Mouse (Mus musculus) B cell, adult (primary cell): ENCODE data around the gene 1700034J05Rik. TPM values are rescaled to one million over a fixed set of nuclear protein-coding genes. Genes with fewer than 3 reads are reported as not detected.

Source experiments
- total RNA-seq: library from RNA; stranded (reverse); gene quantifications from 4 replicates; pipeline ENCODE4 v1.2.4, GENCODE M21; 2023; ENCODE audit not compliant: inconsistent age

The 1700034J05Rik gene
- not detected in 4 replicates for total RNA-seq

GRCm38 (mm10) chr6:146954258-146954657 lies at the start of gene 1700034J05Rik:
TSS of gene 1700034J05Rik (minus strand) at chr6:146954422.

Other genes starting within 250 kb of the 1700034J05Rik start
- 14.9 to 20.0 TPM (median 16.5 TPM) in 4 replicates for gene Stk38l, start 229.4 kb downstream of the 1700034J05Rik start, total RNA-seq
- not detected in 4 replicates for gene Arntl2, start 158.4 kb downstream of the 1700034J05Rik start, total RNA-seq
- gene Smco2, start 104.3 kb downstream of the 1700034J05Rik start, total RNA-seq = not detected in 4 replicates
- gene Ppfibp1, start 65.9 kb downstream of the 1700034J05Rik start, total RNA-seq = 9.1 to 11.4 TPM (median 10.4 TPM) in 4 replicates
- 0.30 to 1.1 TPM (median 0.64 TPM) in 3 of 4 replicates, not detected in the other for gene Rep15, start 78.2 kb upstream of the 1700034J05Rik start, total RNA-seq
- 37.5 to 53.8 TPM (median 42.0 TPM) in 4 replicates for gene Mrps35, start 88.3 kb upstream of the 1700034J05Rik start, total RNA-seq
- not detected in 4 replicates for gene Mansc4, start 132.6 kb upstream of the 1700034J05Rik start, total RNA-seq
- gene Klhl42, start 137.0 kb upstream of the 1700034J05Rik start, total RNA-seq = 8.4 to 10.8 TPM (median 8.5 TPM) in 4 replicates